Mouse (Mus musculus): ENCODE measurements around the gene Col2a1. TPM values are rescaled to one million over a fixed set of nuclear protein-coding genes. Genes with fewer than 3 reads are reported as not detected.

The Col2a1 gene
- total RNA-seq, 2 experiments from 2014 or later, result 0.41 to 1.0 TPM

DNA sequence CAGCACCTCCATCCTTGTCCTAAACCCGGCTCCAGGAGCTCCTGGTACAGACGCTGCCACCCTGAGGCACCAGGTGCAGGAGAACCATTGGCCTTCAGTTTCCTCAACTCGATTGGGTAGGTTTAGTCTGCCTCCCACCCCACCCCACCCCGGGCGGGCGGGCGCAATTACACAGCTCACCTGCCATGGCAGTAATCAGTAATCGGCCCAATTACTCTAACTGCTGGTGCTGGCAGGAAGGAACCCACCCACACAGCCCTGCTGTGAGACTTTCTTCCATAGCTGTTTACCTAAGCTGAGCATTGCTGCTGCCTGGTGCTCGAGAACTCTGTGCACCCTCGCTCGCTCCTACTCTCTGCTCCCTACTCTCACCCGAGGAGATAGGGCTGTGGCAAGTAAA, 72.1 kb downstream of the Col2a1 start:
- no peak for DNase-seq
- intact Hi-C loops (cut with DNase I), result no loop called here

- intact Hi-C loops (cut with DNase I), result no loop called here
- DNase-seq, result no peak
Measured at GRCm38 (mm10) chr15:97929259-97929824, 75.2 kb downstream of the Col2a1 start.

GRCm38 (mm10) chr15:97927821-97928220, 76.7 kb downstream of the Col2a1 start:
- no peak for DNase-seq
- intact Hi-C loops (cut with DNase I), result no loop called here

GRCm38 (mm10) chr15:97927018-97927417, 77.5 kb downstream of the Col2a1 start:
- intact Hi-C loops (cut with DNase I), result no loop called here
- no peak for DNase-seq

Other genes starting within 250 kb of the Col2a1 start
- 10 to 100 TPM; 32.7 to 34.3 TPM for gene Rapgef3, start 236.7 kb downstream of the Col2a1 start, total RNA-seq (2021)
- gene Slc48a1, start 226.2 kb downstream of the Col2a1 start, total RNA-seq (2021), result 10 to 100 TPM; 78.3 to 78.9 TPM
- gene Hdac7, start 160.2 kb downstream of the Col2a1 start, total RNA-seq (2021), result 10 to 100 TPM; 45.9 to 52.5 TPM
- gene Vdr, start 94.1 kb downstream of the Col2a1 start, total RNA-seq (2021), result 1 to 10 TPM; 1.3 to 1.9 TPM
- gene Tmem106c, start 40.5 kb downstream of the Col2a1 start, total RNA-seq (2021), result 10 to 100 TPM; 12.4 to 12.7 TPM
- 100 to 1,000 TPM; 739 to 748 TPM for gene Pfkm, start 87.9 kb upstream of the Col2a1 start, total RNA-seq (2021)
- gene Senp1, start 89.0 kb upstream of the Col2a1 start, total RNA-seq (2021), result 10 to 100 TPM; 12.9 to 13.7 TPM
- 100 to 1,000 TPM in 1 of 2 experiments, 10 to 100 TPM in 1; 99.8 to 111 TPM for gene Asb8, start 160.9 kb upstream of the Col2a1 start, total RNA-seq (2021)
- 1 to 10 TPM; 1.0 to 1.3 TPM for gene Ccdc184, start 162.5 kb upstream of the Col2a1 start, total RNA-seq (2021)
- gene Olfr288, start 190.8 kb upstream of the Col2a1 start, total RNA-seq (2021), result not detected
- not detected for gene Gm44579, start 216.3 kb upstream of the Col2a1 start, total RNA-seq (2021)
- gene Olfr287, start 216.4 kb upstream of the Col2a1 start, total RNA-seq (2021), result not detected
- not detected for gene Olfr286, start 229.8 kb upstream of the Col2a1 start, total RNA-seq (2021)